Mouse (Mus musculus) megakaryocyte, embryonic 14.5 days (primary cell): ENCODE results near the gene Smarca2.

Experiments used
- FLI1 ChIP-seq: IDR thresholded peaks from 2 replicates; pipeline ENCODE4 v1.6.1; 2012; ENCODE audit warnings: low read length, inconsistent platforms, mixed read lengths
- GATA1 ChIP-seq: IDR thresholded peaks from 3 replicates; pipeline ENCODE4 v1.6.1; 2012; ENCODE audit warnings: mixed read lengths, low read length, inconsistent platforms, borderline replicate concordance

DNA sequence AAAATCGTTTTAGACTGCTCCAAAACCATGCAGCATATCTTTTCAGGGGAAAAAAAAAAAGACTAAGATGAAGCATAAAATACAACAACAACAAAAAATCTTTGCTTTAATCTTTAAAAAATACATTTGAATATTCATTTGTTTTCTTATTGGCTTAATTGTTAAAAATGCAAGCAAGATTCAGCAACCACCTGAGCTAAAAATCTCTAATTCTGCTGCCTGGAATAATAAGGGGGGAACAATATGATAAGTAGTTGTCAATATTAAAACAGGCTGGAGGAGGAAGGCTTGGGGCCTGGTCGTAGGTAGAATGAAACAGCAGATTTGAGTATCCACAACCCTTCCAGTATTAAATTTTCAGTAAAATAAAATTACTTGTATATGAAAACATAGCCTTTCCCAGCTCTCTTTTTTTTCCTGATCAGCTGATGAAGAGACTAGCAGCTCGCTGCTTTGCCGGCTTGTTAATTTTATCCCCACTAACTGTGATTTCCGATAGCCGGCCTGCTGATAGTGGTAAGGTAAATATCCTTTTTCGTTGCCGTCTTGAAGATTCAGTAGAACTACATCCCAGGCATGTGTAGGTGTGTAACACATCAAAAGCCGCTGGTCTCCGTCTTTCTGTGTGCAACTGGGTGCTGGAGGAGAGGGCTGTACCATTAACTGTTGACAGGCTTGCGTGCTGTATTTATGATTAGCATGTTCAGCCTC, 144.7 kb downstream of the Smarca2 start:
- TF ChIP-seq FLI1 (no peak), GATA1 (no peak)
